Mouse (Mus musculus): ENCODE measurements around the gene Smad6. TPM values are rescaled to one million over a fixed set of nuclear protein-coding genes. Genes with fewer than 3 reads are reported as not detected.

The Smad6 gene
- total RNA-seq, 1 experiment, result 8.7 TPM

DNA sequence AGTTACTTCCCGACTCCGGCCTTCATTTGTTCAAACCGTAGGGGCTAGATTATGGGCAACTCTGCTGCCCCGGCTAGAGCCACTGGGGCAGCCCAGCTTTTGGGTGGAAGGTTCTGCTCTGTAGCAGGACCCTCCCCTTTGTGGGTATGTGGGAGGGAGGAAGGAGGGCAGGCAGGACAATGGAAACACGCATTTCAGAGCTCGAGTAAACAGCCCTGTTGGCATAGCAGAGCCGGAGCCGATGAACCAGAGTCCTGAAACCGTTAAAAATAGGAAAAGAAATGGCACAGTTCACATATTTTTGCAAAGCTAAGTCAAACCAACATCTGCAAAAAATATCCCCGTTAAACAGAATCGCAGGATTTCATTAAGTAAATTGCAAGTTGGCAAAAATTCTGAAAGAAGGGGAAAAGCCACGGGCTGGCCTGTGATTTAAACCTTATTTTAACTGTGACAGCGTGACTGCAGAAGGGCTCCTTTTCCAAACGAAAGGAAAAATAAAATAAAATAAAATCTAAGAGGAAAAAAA is 48.1 kb downstream of the Smad6 start:
- TF ChIP-seq ZC3H11A (IDR thresholded peaks at IDR 0.05; ENCODE audit: borderline replicate concordance, low read depth, low read length), result no peak
- TF ChIP-seq HCFC1 (IDR thresholded peaks at IDR 0.05; ENCODE audit: borderline replicate concordance, insufficient read depth, low read length), result no peak
- no peak for TF ChIP-seq ZNF384 (IDR thresholded peaks at IDR 0.05; ENCODE audit: low read depth, low read length)
- TF ChIP-seq CHD2 (IDR thresholded peaks at IDR 0.05; ENCODE audit: low read depth, low read length), result no peak
- TF ChIP-seq MAFK (IDR thresholded peaks at IDR 0.05; ENCODE audit: insufficient read depth, low read depth, low read length), result no peak
- DNase-seq (ENCODE audit: low read depth, low spot score), result no peak
- in situ Hi-C loops (cut with MboI; ENCODE audit: low sequenced_read_pairs in 2 of 2, unreplicated experiment in 2 of 2), result no loop called here
- Histone ChIP-seq H3K4me1 (ENCODE audit: control insufficient read depth in 2 of 2, insufficient read depth in 2 of 2, low read length in 2 of 2, poor library complexity in 1 of 2) (peaks cover 8 to 53% of the 10 kb centered on the region in 2 experiments; a peak in 2 of 4 replicates), H3K4me3 (ENCODE audit: insufficient read depth in 1 of 2, low read depth in 1 of 2, low read length in 2 of 2, poor library complexity in 1 of 2, severe bottlenecking in 1 of 2) (no peak overlapping the region), H3K27ac (ENCODE audit: insufficient read depth, low read depth, low read length, poor library complexity, severe bottlenecking) (no peak overlapping the region), H3K9ac (ENCODE audit: insufficient read depth, low read depth, low read length, poor library complexity, severe bottlenecking) (no peak overlapping the region), H3K9me3 (ENCODE audit: control insufficient read depth, insufficient read depth, low read depth, low read length) (no peaks in the 10 kb centered on the region), H3K36me3 (ENCODE audit: control insufficient read depth, insufficient read depth, low read length, poor library complexity, severe bottlenecking) (no peaks in the 10 kb centered on the region)

DNA sequence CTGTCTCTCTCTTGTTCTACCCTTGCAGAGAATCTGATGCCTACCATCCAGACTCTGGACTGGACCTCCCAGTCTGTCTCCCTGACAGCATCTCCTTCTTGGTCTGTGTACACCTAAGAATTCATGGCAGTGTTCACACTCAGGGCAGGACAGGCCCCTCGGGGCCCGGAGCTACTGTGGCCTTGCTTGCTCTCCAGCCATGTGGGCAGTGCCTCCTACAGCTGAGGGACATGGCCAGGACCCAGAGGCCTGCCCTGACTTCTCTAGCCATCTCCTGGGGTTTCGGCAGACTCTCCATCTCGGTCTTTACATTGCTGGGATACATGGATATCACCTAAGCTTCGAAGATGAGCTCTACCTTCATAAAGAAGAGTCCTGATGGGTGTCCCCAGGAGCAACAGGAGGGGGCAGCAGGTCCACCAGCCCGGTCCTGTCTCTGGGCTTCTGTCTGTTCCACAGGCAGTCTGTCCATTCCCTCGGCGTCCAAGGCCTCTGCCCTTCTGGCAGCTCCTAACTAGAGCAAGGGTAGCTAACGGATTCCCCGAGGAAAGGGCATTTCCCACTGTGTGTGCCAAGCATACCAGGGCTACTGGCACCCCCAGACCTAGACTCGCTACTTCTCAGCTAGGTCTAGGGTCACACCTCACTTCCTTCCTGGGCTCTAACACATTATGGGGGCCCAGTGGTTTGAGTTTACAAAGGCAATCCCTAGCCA is 49.1 kb downstream of the Smad6 start:
- Histone ChIP-seq H3K4me1 (ENCODE audit: control insufficient read depth in 2 of 2, insufficient read depth in 2 of 2, low read length in 2 of 2, poor library complexity in 1 of 2) (peaks cover 5 to 50% of the 10 kb centered on the region in 2 experiments; a peak in 2 of 4 replicates), H3K9ac (ENCODE audit: insufficient read depth, low read depth, low read length, poor library complexity, severe bottlenecking) (no peak overlapping the region), H3K27ac (ENCODE audit: insufficient read depth, low read depth, low read length, poor library complexity, severe bottlenecking) (no peak overlapping the region), H3K4me3 (ENCODE audit: insufficient read depth in 1 of 2, low read depth in 1 of 2, low read length in 2 of 2, poor library complexity in 1 of 2, severe bottlenecking in 1 of 2) (no peak overlapping the region), H3K9me3 (ENCODE audit: control insufficient read depth, insufficient read depth, low read depth, low read length) (no peaks in the 10 kb centered on the region), H3K36me3 (ENCODE audit: control insufficient read depth, insufficient read depth, low read length, poor library complexity, severe bottlenecking) (no peaks in the 10 kb centered on the region)
- in situ Hi-C loops (cut with MboI; ENCODE audit: low sequenced_read_pairs in 2 of 2, unreplicated experiment in 2 of 2), result no loop called here
- no peak for TF ChIP-seq ZC3H11A (IDR thresholded peaks at IDR 0.05; ENCODE audit: borderline replicate concordance, low read depth, low read length)
- TF ChIP-seq ZNF384 (IDR thresholded peaks at IDR 0.05; ENCODE audit: low read depth, low read length), result no peak
- TF ChIP-seq MAFK (IDR thresholded peaks at IDR 0.05; ENCODE audit: insufficient read depth, low read depth, low read length), result no peak
- no peak for TF ChIP-seq CHD2 (IDR thresholded peaks at IDR 0.05; ENCODE audit: low read depth, low read length)
- TF ChIP-seq HCFC1 (IDR thresholded peaks at IDR 0.05; ENCODE audit: borderline replicate concordance, insufficient read depth, low read length), result no peak
- DNase-seq (ENCODE audit: low read depth, low spot score), result no peak

DNA sequence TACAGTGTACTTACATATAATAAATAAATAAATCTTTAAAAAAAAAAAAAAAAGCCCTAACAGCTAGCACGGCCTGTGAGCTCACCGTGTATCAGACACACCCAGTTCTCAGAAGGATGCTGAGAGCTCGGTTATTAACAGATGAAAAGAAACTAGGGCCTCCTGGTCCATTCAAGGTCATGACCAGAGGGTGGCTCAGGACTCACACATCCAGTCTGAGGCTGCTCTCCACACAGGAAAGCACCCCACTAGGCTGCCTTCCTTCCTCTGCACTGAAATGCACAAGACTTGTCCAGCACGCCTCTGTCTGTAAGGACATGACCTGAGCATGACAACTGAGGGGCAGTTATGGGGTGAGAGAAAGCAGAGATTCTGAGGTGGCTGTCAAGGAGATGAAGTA is 50.3 kb downstream of the Smad6 start:
- TF ChIP-seq CHD2 (IDR thresholded peaks at IDR 0.05; ENCODE audit: low read depth, low read length), result no peak
- no peak for TF ChIP-seq ZNF384 (IDR thresholded peaks at IDR 0.05; ENCODE audit: low read depth, low read length)
- TF ChIP-seq MAFK (IDR thresholded peaks at IDR 0.05; ENCODE audit: insufficient read depth, low read depth, low read length), result no peak
- Histone ChIP-seq H3K4me3 (ENCODE audit: insufficient read depth in 1 of 2, low read depth in 1 of 2, low read length in 2 of 2, poor library complexity in 1 of 2, severe bottlenecking in 1 of 2) (no peak overlapping the region), H3K27ac (ENCODE audit: insufficient read depth, low read depth, low read length, poor library complexity, severe bottlenecking) (no peak overlapping the region; the same call in 1 of the 2 replicates), H3K4me1 (ENCODE audit: control insufficient read depth in 2 of 2, insufficient read depth in 2 of 2, low read length in 2 of 2, poor library complexity in 1 of 2) (peaks cover 5 to 41% of the 10 kb centered on the region in 2 experiments; a peak in 2 of 4 replicates), H3K36me3 (ENCODE audit: control insufficient read depth, insufficient read depth, low read length, poor library complexity, severe bottlenecking) (no peaks in the 10 kb centered on the region), H3K9me3 (ENCODE audit: control insufficient read depth, insufficient read depth, low read depth, low read length) (no peaks in the 10 kb centered on the region), H3K9ac (ENCODE audit: insufficient read depth, low read depth, low read length, poor library complexity, severe bottlenecking) (no peak overlapping the region)
- no peak for DNase-seq (ENCODE audit: low read depth, low spot score)
- in situ Hi-C loops (cut with MboI; ENCODE audit: low sequenced_read_pairs in 2 of 2, unreplicated experiment in 2 of 2), result no loop called here

DNA sequence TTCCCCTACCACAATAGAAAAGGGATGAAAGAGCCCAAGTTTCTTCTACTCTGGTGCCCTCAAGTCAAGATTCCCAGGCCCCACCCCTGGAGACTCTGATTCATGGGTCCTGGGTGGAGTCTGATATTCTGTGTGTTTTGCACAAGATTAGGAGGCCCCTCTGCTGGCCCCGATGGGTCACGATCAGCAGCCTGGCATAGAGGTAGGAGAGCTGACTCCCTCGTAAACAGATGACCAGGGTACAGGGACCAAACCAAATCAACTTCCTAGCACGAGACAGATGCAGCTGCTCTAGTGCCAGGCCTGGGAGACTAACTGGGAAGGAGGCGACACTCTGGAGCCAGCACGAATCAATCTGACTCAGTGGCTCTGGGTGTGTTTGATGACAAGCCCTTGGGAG is 51.0 kb downstream of the Smad6 start:
- Histone ChIP-seq H3K4me3 (ENCODE audit: insufficient read depth in 1 of 2, low read depth in 1 of 2, low read length in 2 of 2, poor library complexity in 1 of 2, severe bottlenecking in 1 of 2) (no peak overlapping the region), H3K9me3 (ENCODE audit: control insufficient read depth, insufficient read depth, low read depth, low read length) (no peaks in the 10 kb centered on the region), H3K27ac (ENCODE audit: insufficient read depth, low read depth, low read length, poor library complexity, severe bottlenecking) (no peak overlapping the region), H3K9ac (ENCODE audit: insufficient read depth, low read depth, low read length, poor library complexity, severe bottlenecking) (no peak overlapping the region), H3K4me1 (ENCODE audit: control insufficient read depth in 2 of 2, insufficient read depth in 2 of 2, low read length in 2 of 2, poor library complexity in 1 of 2) (peaks cover 5 to 34% of the 10 kb centered on the region in 2 experiments; a peak in 2 of 4 replicates), H3K36me3 (ENCODE audit: control insufficient read depth, insufficient read depth, low read length, poor library complexity, severe bottlenecking) (no peaks in the 10 kb centered on the region)
- TF ChIP-seq MAFK (IDR thresholded peaks at IDR 0.05; ENCODE audit: insufficient read depth, low read depth, low read length) (no peak), CHD2 (IDR thresholded peaks at IDR 0.05; ENCODE audit: low read depth, low read length) (no peak), HCFC1 (IDR thresholded peaks at IDR 0.05; ENCODE audit: borderline replicate concordance, insufficient read depth, low read length) (no peak), ZC3H11A (IDR thresholded peaks at IDR 0.05; ENCODE audit: borderline replicate concordance, low read depth, low read length) (no peak)
- in situ Hi-C loops (cut with MboI; ENCODE audit: low sequenced_read_pairs in 2 of 2, unreplicated experiment in 2 of 2), result no loop called here
- no peak for DNase-seq (ENCODE audit: low read depth, low spot score)

All from ES-E14 (cell line).